Mouse (Mus musculus) kidney, postnatal 0 days (tissue): ENCODE results near the gene Cbx7. TPM values are rescaled to one million over a fixed set of nuclear protein-coding genes. Genes with fewer than 3 reads are reported as not detected.

Experiments
- ATAC-seq: fragments of 200-750 bp; cut with Nextera tagmentation; replicated peaks from 2 replicates; pipeline ENCODE4 v1.8.0; 2017; ENCODE audit warnings: low read depth, moderate number of reproducible peaks, moderate TSS enrichment, moderate library complexity; ENCODE audit not compliant: low FRiP score
- DNase-seq: peaks from one replicate; pipeline ENCODE4 v3.0.0-alpha.2; 2016; ENCODE audit warnings: low spot score
- H3K27ac ChIP-seq: fragments of 300-500 bp; sonication (generic); 2 replicates; pipeline ENCODE4 v1.5.1; 2014; ENCODE audit warnings: mild to moderate bottlenecking
- H3K27me3 ChIP-seq: fragments of 300-500 bp; sonication (generic); 2 replicates; pipeline ENCODE4 v1.6.1; 2014; ENCODE audit warnings: low read length, mixed read lengths; ENCODE audit not compliant: insufficient read depth
- H3K36me3 ChIP-seq: fragments of 300-500 bp; sonication (generic); 2 replicates; pipeline ENCODE4 v1.6.1; 2014; ENCODE audit warnings: low read length, mixed read lengths; ENCODE audit not compliant: insufficient read depth
- H3K4me1 ChIP-seq: fragments of 300-500 bp; sonication (generic); replicated peaks from 2 replicates; pipeline ENCODE4 v1.6.1; 2014; ENCODE audit warnings: antibody characterized with exemption, low read length, mixed read lengths; ENCODE audit not compliant: insufficient read depth
- H3K4me2 ChIP-seq: fragments of 300-500 bp; sonication (generic); 2 replicates; pipeline ENCODE4 v1.6.1; 2014; ENCODE audit warnings: mild to moderate bottlenecking, low read length, moderate library complexity, mixed read lengths
- H3K4me3 ChIP-seq: fragments of 300-500 bp; sonication (generic); replicated peaks from 2 replicates; pipeline ENCODE4 v1.5.1; 2014; ENCODE audit warnings: low read depth, low read length
- H3K9ac ChIP-seq: fragments of 300-500 bp; sonication (generic); 2 replicates; pipeline ENCODE4 v1.6.1; 2014; ENCODE audit warnings: low read depth, low read length
- H3K9me3 ChIP-seq: fragments of 300-500 bp; sonication (generic); replicated peaks from 2 replicates; pipeline ENCODE4 v1.6.1; 2016; ENCODE audit warnings: low read length, inconsistent platforms, mixed read lengths
- CTCF ChIP-seq: IDR thresholded peaks from 2 replicates; pipeline ENCODE4 v1.5.1; 2016; ENCODE audit warnings: antibody characterized with exemption, low read depth, mild to moderate bottlenecking, moderate library complexity
- WGBS: fragments of 180-500 bp; shearing (Covaris S2); extraction: QIAGEN DNeasy Blood & Tissue Kit; methylation state at CpG from one replicate; pipeline ENCODE4 v1.1.7; 2014; 5-methylcytosine and 5-hydroxymethylcytosine counted together
- microRNA-seq: library from miRNA; unstranded; fragments of <30 nt; microRNA quantifications from one replicate; pipeline ENCODE4, GENCODE M21; 2016
- polyA plus RNA-seq: library from polyadenylated mRNA; unstranded; fragments of >200 nt; fragmentation: Nextera tagmentation; extraction: Ambion mirVana; gene quantifications from 2 replicates; pipeline ENCODE4 v1.2.1, GENCODE M21; 2015

Cbx7 gene
- polyA plus RNA-seq, 1 experiment from 2014 or later, result 4.6 TPM

DNA sequence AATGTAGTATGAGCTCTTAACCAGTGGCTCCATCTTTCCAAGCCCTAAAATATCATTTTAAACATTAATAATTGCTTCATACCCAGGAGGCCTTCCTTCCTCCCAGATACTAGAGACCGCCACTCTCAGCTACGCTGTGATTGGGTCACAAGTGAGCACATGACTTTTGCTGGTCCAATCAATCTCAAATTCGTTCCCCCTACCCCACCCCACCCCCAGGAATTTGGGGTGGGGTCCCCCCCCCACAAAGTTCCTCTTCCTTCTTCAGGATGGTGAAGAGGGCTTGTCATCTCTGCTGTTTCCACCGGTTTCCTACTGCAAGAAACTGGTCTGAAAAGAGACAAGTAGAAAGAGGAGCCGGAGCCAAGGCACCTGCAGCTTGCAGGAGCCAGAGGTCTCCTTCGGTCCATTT, 92.2 kb downstream of the Cbx7 start:
- Histone ChIP-seq H3K36me3 (no peaks in the 10 kb centered on the region), H3K4me1 (peaks cover 13% of the 10 kb centered on the region; the same call in 1 of the 2 replicates), H3K4me2 (peak overlapping the region; percentile 35), H3K4me3 (0 out of 2 replicates have a peak overlapping the region, but pooled peaks have one; percentile 4), H3K27ac (peak overlapping the region; percentile 88), H3K27me3 (no peaks in the 10 kb centered on the region), H3K9me3 (no peaks in the 10 kb centered on the region), H3K9ac (no peak overlapping the region)
- ATAC-seq, result no peak; the same call in 1 of the 2 replicates
- 43% methylated on average over 6 of the region's 6 CpGs for WGBS
- no peak for TF ChIP-seq CTCF
- DNase-seq, result peak; percentile 33

DNA sequence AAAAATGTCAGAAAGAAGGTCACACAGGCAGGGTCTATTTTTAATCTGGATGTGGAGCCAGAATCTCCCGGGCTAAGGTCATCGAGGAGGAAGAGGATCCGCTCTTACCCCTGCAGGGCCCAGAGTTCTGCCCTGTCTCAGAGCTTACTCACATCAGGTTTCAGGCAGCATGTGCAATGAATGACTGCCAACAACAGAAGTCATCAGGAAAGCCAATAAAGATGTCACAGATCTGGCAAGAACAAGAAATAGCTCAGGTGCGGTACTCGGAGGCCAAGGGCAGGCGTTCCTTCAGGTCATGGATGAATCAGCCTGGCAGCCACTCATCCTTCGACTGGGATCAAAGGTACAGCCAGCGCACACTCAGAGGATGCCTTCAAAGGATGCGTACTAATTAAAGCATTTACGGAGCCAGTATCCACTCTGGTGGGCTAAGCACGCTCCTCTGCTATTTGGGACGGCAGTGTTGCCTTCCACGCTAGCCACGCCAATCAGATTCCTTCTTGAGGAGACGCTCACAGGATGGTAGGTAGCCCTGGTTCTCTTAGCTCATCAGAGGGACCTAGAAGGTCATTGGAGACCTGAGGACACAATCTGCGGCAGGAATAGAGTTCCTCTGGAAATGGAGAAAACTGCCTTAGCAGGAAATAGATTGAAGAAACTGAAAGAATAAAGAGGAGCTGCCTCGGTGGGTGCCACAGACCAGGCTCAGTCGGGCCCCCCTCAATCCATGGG, 95.5 kb downstream of the Cbx7 start:
- H3K9ac ChIP-seq, result no peak overlapping the region
- ATAC-seq (no peak), DNase-seq (no peak)
- H3K4me1 ChIP-seq, result 0 out of 2 replicates have a peak, but pooled peaks cover 8% of the 10 kb centered on the region
- no peaks in the 10 kb centered on the region for H3K9me3 ChIP-seq
- H3K27ac ChIP-seq, result no peak overlapping the region
- no peaks in the 10 kb centered on the region for H3K36me3 ChIP-seq
- no peak overlapping the region for H3K4me2 ChIP-seq
- TF ChIP-seq CTCF, result no peak
- 60% methylated on average over 18 of the region's 18 CpGs for WGBS
- H3K27me3 ChIP-seq, result no peaks in the 10 kb centered on the region
- no peak overlapping the region for H3K4me3 ChIP-seq

DNA sequence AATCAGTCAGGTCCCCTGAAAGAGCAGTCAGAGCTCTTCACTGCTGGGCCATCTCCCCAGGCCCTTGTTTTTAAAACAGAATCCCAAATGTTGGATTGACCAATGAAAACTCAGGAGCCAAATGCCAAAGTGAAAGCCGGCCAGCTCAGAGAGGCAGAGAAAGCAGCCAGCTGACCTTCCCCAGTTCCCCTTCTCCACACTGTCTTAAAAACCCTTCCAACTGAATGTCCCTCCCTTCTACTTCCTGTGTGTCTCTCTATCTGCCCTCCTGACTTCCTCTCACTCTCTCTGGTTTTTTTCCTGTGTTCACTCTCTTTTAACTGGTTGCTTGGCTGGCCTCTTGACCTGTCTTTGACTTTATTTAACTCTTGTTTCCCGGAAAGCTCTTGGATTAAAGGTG, 96.9 kb downstream of the Cbx7 start:
- ATAC-seq (no peak), DNase-seq (no peak)
- WGBS, result 44% methylated on average over 2 of the region's 2 CpGs
- Histone ChIP-seq H3K36me3 (no peaks in the 10 kb centered on the region), H3K27me3 (no peaks in the 10 kb centered on the region), H3K4me2 (no peak overlapping the region), H3K27ac (no peak overlapping the region), H3K4me3 (no peak overlapping the region), H3K9me3 (0 out of 2 replicates have a peak, but pooled peaks cover 3% of the 10 kb centered on the region), H3K4me1 (0 out of 2 replicates have a peak, but pooled peaks cover 6% of the 10 kb centered on the region), H3K9ac (no peak overlapping the region)
- TF ChIP-seq CTCF, result no peak

DNA sequence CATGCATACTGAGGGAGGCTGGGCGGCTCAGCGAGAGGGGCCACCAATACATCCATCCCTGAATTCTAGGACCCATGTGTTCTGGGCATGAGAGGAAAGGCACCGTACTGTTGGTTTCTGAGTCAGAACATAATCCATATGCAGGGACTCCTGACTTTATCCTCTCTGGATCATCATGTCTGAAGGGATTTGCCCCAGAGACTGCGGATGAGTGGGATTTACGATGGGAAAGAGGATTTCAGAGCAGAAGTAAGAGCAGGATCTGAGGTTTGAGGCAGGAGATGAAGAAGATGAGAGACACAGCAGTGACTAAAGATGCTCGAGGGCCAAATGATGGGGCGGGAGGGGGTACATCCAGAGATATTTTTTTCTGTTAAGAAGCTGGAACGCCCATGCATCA, 97.4 kb downstream of the Cbx7 start:
- H3K36me3 ChIP-seq, result no peaks in the 10 kb centered on the region
- WGBS, result 94% methylated on average over 8 of the region's 8 CpGs
- H3K27me3 ChIP-seq, result no peaks in the 10 kb centered on the region
- H3K4me3 ChIP-seq, result no peak overlapping the region
- 0 out of 2 replicates have a peak, but pooled peaks cover 3% of the 10 kb centered on the region for H3K9me3 ChIP-seq
- H3K9ac ChIP-seq, result no peak overlapping the region
- 0 out of 2 replicates have a peak, but pooled peaks cover 2% of the 10 kb centered on the region for H3K4me1 ChIP-seq
- DNase-seq (no peak), ATAC-seq (no peak)
- no peak overlapping the region for H3K4me2 ChIP-seq
- H3K27ac ChIP-seq, result no peak overlapping the region
- TF ChIP-seq CTCF, result no peak

DNA sequence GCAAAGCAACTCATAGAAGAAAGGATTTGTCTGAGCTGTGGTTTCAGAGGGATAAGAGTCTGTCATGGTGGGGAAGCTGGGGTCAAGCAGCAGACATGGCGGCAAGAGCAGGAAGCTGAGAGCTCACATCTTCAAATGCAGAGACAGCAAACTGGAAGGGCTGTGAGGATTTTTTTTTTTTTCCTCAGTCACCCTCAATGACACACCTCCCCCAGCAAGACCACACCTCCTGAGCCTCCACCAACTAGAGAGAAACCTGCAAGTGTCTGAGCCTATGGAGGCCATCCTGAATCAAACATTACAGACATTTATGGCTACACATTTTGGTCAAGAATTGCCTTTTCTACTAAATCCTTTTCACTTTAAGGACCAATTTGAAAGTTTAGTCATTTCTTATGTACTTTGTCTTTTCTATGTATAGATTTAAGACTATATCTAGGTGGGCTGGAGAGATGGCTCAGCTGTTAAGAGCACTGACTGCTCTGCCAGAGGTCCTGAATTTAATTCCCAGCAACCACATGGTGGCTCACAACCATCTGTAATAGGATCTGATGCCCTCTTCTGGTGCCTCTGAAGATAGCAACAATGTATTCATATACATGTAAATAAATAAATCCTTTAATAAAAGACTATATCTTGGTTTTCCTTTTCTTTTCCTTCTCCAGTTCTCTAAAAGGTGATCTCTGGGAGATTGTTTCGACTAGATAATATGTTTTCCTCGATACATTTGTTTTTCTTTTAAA, 103.5 kb downstream of the Cbx7 start:
- Histone ChIP-seq H3K4me3 (no peak overlapping the region), H3K27ac (no peak overlapping the region), H3K9me3 (0 out of 2 replicates have a peak, but pooled peaks cover 3% of the 10 kb centered on the region), H3K27me3 (no peaks in the 10 kb centered on the region), H3K4me2 (no peak overlapping the region), H3K9ac (no peak overlapping the region), H3K36me3 (no peaks in the 10 kb centered on the region), H3K4me1 (no peaks in the 10 kb centered on the region)
- peak; percentile 29 for TF ChIP-seq CTCF
- no peak for ATAC-seq
- 80% methylated on average over 3 of the region's 3 CpGs for WGBS
- DNase-seq, result no peak

Small RNA genes within 50 kb of the gene (microRNA-seq; reads per million reads assigned to microRNA genes)
- gene Mir7213, result 1.6 reads per million

Other genes starting within 250 kb of the Cbx7 start
- gene Sun2, start 228.6 kb downstream of the Cbx7 start, polyA plus RNA-seq, result 3.5 and 4.0 TPM in 2 replicates
- gene Dnal4, start 193.3 kb downstream of the Cbx7 start, polyA plus RNA-seq, result 59.3 and 61.8 TPM in 2 replicates
- gene Nptxr, start 166.4 kb downstream of the Cbx7 start, polyA plus RNA-seq, result 1.1 and 1.4 TPM in 2 replicates
- gene Npcd, start 136.9 kb downstream of the Cbx7 start, polyA plus RNA-seq, result 0.28 TPM in 1 of 2 replicates, not detected in the other
- gene Cbx6, start 136.4 kb downstream of the Cbx7 start, polyA plus RNA-seq, result 39.0 and 46.6 TPM in 2 replicates
- 26.1 and 26.4 TPM in 2 replicates for gene Apobec3, start 79.5 kb downstream of the Cbx7 start, polyA plus RNA-seq
- 6.5 and 6.8 TPM in 2 replicates for gene Pdgfb, start 43.9 kb upstream of the Cbx7 start, polyA plus RNA-seq
- 21.8 and 24.1 TPM in 2 replicates for gene Syngr1, start 120.2 kb upstream of the Cbx7 start, polyA plus RNA-seq
- gene Rpl3, start 120.7 kb upstream of the Cbx7 start, polyA plus RNA-seq, result 970 and 975 TPM in 2 replicates
- gene Tab1, start 162.0 kb upstream of the Cbx7 start, polyA plus RNA-seq, result 27.7 and 31.8 TPM in 2 replicates
- gene Mgat3, start 202.6 kb upstream of the Cbx7 start, polyA plus RNA-seq, result 6.7 and 7.4 TPM in 2 replicates